ENCODE assay signal across 23 mouse cellular contexts in the genomic region with DNA sequence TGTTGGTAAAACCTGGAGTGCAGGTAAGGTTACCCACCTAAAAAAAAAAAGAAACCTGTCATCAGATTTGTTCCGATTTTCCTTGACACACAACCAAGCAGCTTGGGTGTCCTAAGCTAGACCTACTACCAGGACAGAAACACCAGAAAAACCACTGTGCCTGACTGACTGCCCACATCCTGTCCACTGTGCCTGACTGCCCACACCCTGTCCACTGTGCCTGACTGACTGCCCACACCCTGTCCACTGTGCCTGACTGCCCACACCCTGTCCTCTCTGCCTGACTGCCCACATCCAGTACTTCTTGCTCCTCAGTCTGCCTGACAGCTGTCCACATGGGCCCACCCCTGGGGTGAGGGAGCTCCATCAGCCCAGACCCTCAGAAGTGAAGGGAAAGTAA. TPM values are rescaled to one million over a fixed set of nuclear protein-coding genes. Genes with fewer than 3 reads are reported as not detected.
DNase-seq lines count a peak whose midpoint lies in the region; TF ChIP-seq lines count a peak whose summit lies in the region.
"Had no signal": no experiment of that assay in that cellular context is flagged by ENCODE, and none has a peak within 500 bp of the region (broad histone marks: within the 10 kb centered on the region; RNA-seq: fewer than 3 reads in every experiment).

No protein-coding gene starts in this region.

- no peak overlapping the region for H3K4me3 ChIP-seq in gastrocnemius, adult 2 months
- H3K4me3 ChIP-seq: embryonic facial prominence, embryonic 12.5 days; embryonic facial prominence, embryonic 15.5 days; heart, adult 2 months; heart, embryonic 10.5 days; heart, embryonic 13.5 days; hindbrain, embryonic 12.5 days; hindbrain, embryonic 15.5 days had no signal

- no peak for TF ChIP-seq CTCF in gastrocnemius, adult 2 months (IDR thresholded peaks at IDR 0.05)

- intact Hi-C loops in gastrocnemius, adult 2 months (cut with DNase I): no loop called here
- intact Hi-C loops in gastrocnemius, postnatal 14 days (cut with DNase I; ENCODE audit: low total_unique reads): no loop called here

- DNase-seq in cerebellum, adult 11-12 months: peak; percentile 56
- DNase-seq in cerebellum, postnatal 25 days: no peak
- DNase-seq in gastrocnemius, adult 2 months: peak; percentile 13
- DNase-seq in gastrocnemius, postnatal 14 days: no peak
- peak; percentile 61 for DNase-seq in 3134 (ENCODE audit: extremely low read depth, insufficient read length, low spot score)
- no peak for DNase-seq in Muller cell, postnatal 12 days (ENCODE audit: inconsistent ontology term)
- DNase-seq: adrenal gland, adult 2 months; adrenal gland, postnatal 14 days; B cell, adult 2 months; cerebellum, adult 18-20 months; cerebellum, postnatal 10 days; forebrain, postnatal 0 days; gastrocnemius, postnatal 36 days; heart, adult 2 months; heart, postnatal 14 days; heart, postnatal 4 days had no signal

- H3K27ac ChIP-seq in gastrocnemius, adult 2 months: no peak overlapping the region
- H3K27ac ChIP-seq: embryonic facial prominence, embryonic 12.5 days; embryonic facial prominence, embryonic 15.5 days; heart, adult 2 months; heart, embryonic 10.5 days; heart, embryonic 13.5 days; hindbrain, embryonic 12.5 days; hindbrain, embryonic 15.5 days had no signal

RNA-seq across cellular contexts. Expression of gene Tubgcp6, which starts 15.9 kb away (rescaled TPM):
- 1 to 10 TPM; 6.8 to 8.4 TPM for total RNA-seq in gastrocnemius, adult 2 months (2021)
- total RNA-seq in gastrocnemius, postnatal 14 days (2021): 1 to 10 TPM; 7.2 to 7.3 TPM

RNA-seq across cellular contexts. Expression of gene Selenoo, which starts 18.1 kb away (rescaled TPM):
- total RNA-seq in gastrocnemius, adult 2 months (2021): 10 to 100 TPM; 13.8 to 15.6 TPM
- 10 to 100 TPM in 1 of 2 experiments, 1 to 10 TPM in 1; 9.8 to 10.1 TPM for total RNA-seq in gastrocnemius, postnatal 14 days (2021)

RNA-seq across cellular contexts. Expression of gene Hdac10, which starts 21.5 kb away (rescaled TPM):
- 1 to 10 TPM; 5.9 to 6.4 TPM for total RNA-seq in gastrocnemius, adult 2 months (2021)
- 1 to 10 TPM; 5.6 to 6.2 TPM for total RNA-seq in gastrocnemius, postnatal 14 days (2021)

RNA-seq across cellular contexts. Expression of gene Trabd, which starts 32.1 kb away (rescaled TPM):
- total RNA-seq in gastrocnemius, adult 2 months (2021): 10 to 100 TPM; 28.5 to 33.6 TPM
- 10 to 100 TPM; 20.4 to 23.6 TPM for total RNA-seq in gastrocnemius, postnatal 14 days (2021)

RNA-seq across cellular contexts. Expression of gene Mapk12, which starts 33.5 kb away (rescaled TPM):
- 100 to 1,000 TPM; 128 TPM for total RNA-seq in gastrocnemius, adult 2 months (2021)
- total RNA-seq in gastrocnemius, postnatal 14 days (2021): 100 to 1,000 TPM in 1 of 2 experiments, 10 to 100 TPM in 1; 91.5 to 104 TPM
- total RNA-seq: common myeloid progenitor, adult 5-6 weeks had no signal

Comparison
In these comparisons a context has a peak if more than half of its experiments do, and no peak if none do; other contexts are left out.
1. DNase-seq: peak in cerebellum, adult 11-12 months (single experiment), gastrocnemius, adult 2 months (single experiment) and 3134 (single experiment); none in cerebellum, postnatal 25 days (0 of 2), gastrocnemius, postnatal 14 days (single experiment) and Muller cell, postnatal 12 days (single experiment).